Mouse (Mus musculus) cortical plate, adult 2 months (tissue): ENCODE results near the gene Snph.

Experiments
- CTCF ChIP-seq: fragments of 200-500 bp; IDR thresholded peaks from 2 replicates; pipeline ENCODE4 v1.5.1; 2011; ENCODE audit warnings: mild to moderate bottlenecking, control low read depth, low read length; ENCODE audit not compliant: insufficient read depth; ENCODE audit errors: extremely low read depth
- POLR2A ChIP-seq: fragments of 200-500 bp; IDR thresholded peaks from 2 replicates; pipeline ENCODE4 v1.6.1; 2011; ENCODE audit warnings: mild to moderate bottlenecking, low read length, control low read depth; ENCODE audit not compliant: insufficient read depth; ENCODE audit errors: extremely low read depth

DNA sequence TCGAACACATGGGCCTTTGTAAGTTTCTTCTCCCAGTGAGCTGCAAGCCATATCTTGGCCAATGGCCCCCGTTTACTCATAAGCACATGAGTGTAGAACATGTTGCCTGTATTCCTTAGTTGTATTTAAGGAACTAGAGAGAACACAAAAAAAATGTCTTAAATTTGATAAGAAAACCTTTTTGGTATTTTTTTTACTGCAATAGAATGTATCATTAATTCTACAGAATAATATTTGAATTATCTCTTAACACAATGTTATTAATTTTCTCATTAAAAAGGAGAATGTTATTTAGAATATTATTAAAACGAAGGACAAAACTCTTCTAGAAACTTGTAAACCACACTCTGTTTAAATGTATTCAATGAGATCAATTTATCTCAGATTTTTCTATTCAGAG, 36.0 kb upstream of the Snph start, which contains the start of gene Rad21l:
- TF ChIP-seq POLR2A (no peak), CTCF (no peak)
